Mouse (Mus musculus) embryonic fibroblast, embryonic 13.5 days (primary cell): ENCODE data around the gene Spag17. TPM values are rescaled to one million over a fixed set of nuclear protein-coding genes. Genes with fewer than 3 reads are reported as not detected.
A peak's percentile ranks its signal among the peaks of the same experiment; 100 is the strongest.

Experiments
- H3K27ac ChIP-seq: 2 replicates; pipeline ENCODE4 v1.5.1; 2012; ENCODE audit warnings: low read length, control low read depth, inconsistent platforms; ENCODE audit not compliant: insufficient read depth
- H3K4me1 ChIP-seq: 2 replicates; pipeline ENCODE4 v1.6.1; 2011; ENCODE audit warnings: low read length; ENCODE audit not compliant: control insufficient read depth, insufficient read depth
- H3K4me3 ChIP-seq: 2 replicates; pipeline ENCODE4 v1.5.1; 2011; ENCODE audit warnings: mild to moderate bottlenecking, control low read depth, low read length; ENCODE audit not compliant: insufficient read depth
- CTCF ChIP-seq: IDR thresholded peaks from 2 replicates; pipeline ENCODE4 v1.5.1; 2011; ENCODE audit warnings: mild to moderate bottlenecking, control low read depth, low read length, moderate library complexity, borderline replicate concordance; ENCODE audit not compliant: insufficient read depth
- POLR2A ChIP-seq: IDR thresholded peaks from 2 replicates; pipeline ENCODE4 v1.6.1; 2011; ENCODE audit warnings: low read depth, mild to moderate bottlenecking, control low read depth, low read length, moderate library complexity
- polyA plus RNA-seq: library from polyadenylated mRNA; stranded (reverse); fragments of >200 nt; gene quantifications from 2 replicates; pipeline ENCODE4 v1.2.4, GENCODE M21; 2011; ENCODE audit warnings: low read depth; ENCODE audit not compliant: missing spikeins, insufficient read length

Gene Spag17
- polyA plus RNA-seq, 1 experiment = not detected

DNA sequence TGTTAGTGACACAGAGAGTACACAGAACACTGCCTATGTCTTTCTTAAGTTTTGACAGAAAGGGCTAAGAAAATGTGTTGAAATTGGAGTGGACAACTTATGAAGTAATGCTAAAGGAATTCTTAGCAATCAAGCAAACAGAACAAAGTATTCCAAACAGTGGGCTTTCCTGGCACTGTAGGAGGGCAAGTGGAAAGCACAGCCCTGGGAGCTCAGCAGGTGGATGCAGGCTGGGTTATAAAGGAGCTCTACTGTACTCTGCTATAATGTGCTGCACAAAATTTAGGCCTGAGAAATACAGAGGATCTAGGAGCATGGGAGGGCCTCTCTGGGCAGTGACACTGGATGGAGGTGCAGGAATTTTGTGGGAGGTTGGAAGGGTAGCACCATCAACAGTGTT lies 71.3 kb downstream of the Spag17 start:
- no peak overlapping the region for H3K4me3 ChIP-seq
- TF ChIP-seq POLR2A (no peak), CTCF (no peak)
- H3K27ac ChIP-seq = no peak overlapping the region
- H3K4me1 ChIP-seq = 0 out of 2 replicates have a peak, but pooled peaks cover 6% of the 10 kb centered on the region

DNA sequence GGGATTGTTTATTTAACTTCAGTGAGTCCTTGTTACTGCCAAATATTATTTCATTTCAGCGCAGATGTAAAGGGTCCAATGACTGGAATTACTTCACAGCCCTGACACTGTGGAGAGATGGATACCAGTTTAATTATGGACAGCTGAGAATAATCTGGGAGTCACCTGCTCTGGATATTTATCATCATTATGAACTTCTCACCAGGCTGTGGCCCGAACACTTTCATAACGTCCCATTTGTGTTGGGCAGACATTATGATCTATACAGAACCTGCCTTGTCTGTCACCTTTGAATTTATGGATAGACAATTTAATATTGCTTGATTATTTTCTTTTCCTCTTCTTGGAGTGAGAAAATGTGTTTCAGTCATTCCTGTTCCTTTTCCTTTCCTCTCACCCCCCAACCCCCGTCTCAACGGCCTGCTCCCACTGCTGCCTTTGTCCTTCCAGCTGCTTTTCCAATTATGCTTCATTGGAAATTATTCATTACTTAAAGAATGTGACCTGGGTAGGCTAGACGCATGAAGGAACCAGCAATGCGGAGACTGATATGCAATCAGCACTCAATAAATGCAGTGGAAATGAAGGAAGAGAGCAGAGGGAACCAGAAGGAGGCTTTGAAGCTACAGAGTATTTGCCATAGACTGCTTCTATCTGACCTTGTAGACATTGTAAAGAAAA lies 74.7 kb downstream of the Spag17 start:
- TF ChIP-seq POLR2A (no peak), CTCF (no peak)
- 0 out of 2 replicates have a peak, but pooled peaks cover 6% of the 10 kb centered on the region for H3K4me1 ChIP-seq
- H3K27ac ChIP-seq = no peak overlapping the region
- no peak overlapping the region for H3K4me3 ChIP-seq

DNA sequence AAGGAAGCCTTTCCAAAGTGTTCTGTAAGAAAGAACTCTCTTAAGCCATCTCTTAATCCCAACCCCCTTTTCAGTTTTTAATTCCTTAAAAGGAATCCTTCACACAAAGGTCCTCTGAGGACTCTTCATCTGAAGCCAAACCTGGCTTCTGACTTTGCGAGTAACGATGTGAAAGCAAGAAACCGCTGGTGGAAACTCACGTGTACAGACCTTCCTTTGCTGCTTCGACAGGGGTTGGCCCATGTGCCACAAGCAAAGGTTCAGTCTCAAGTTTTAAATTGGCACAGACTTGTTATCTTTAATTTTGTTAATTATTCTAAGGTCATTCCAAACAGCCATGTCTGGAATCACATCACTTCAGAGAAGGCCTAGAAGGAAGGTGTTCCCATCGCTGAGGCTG lies 79.1 kb downstream of the Spag17 start:
- H3K27ac ChIP-seq = no peak overlapping the region
- H3K4me3 ChIP-seq = no peak overlapping the region
- H3K4me1 ChIP-seq = peaks cover 6% of the 10 kb centered on the region; the same call in 1 of the 2 replicates
- TF ChIP-seq CTCF (no peak), POLR2A (no peak)

DNA sequence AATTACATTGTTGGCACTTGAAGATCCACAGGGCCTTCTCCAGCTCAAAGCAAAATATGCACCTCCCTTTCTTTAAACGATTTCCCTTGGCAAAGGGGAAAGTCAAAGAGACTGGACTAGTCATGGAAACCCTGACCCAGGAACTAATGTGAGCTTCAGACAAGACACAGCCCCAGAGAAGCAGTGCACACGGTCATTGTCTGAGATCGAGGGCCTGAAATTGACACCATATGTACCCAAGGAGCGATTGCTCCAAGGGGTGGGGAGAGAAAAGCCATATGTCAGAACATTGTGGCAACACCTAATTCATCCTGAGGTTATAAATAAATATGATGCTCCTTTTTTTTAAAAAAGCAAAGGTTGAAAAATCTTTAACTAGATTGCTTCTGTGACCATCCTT lies 80.7 kb downstream of the Spag17 start:
- peaks cover 5% of the 10 kb centered on the region for H3K4me1 ChIP-seq
- H3K27ac ChIP-seq = 0 out of 2 replicates have a peak overlapping the region, but pooled peaks have one; percentile 11
- TF ChIP-seq CTCF (no peak), POLR2A (no peak)
- H3K4me3 ChIP-seq = no peak overlapping the region

- H3K27ac ChIP-seq = no peak overlapping the region
- TF ChIP-seq POLR2A = no peak
- no peak for TF ChIP-seq CTCF
- no peak overlapping the region for H3K4me3 ChIP-seq
- H3K4me1 ChIP-seq = peaks cover 8% of the 10 kb centered on the region
Measured at GRCm38 (mm10) chr3:99966285-99966684, 81.1 kb downstream of the Spag17 start.

GRCm38 (mm10) chr3:99970766-99971165 lies 85.6 kb downstream of the Spag17 start:
- no peak for TF ChIP-seq POLR2A
- no peak for TF ChIP-seq CTCF
- Histone ChIP-seq H3K4me3 (no peak overlapping the region), H3K27ac (no peak overlapping the region), H3K4me1 (peaks cover 9% of the 10 kb centered on the region)

GRCm38 (mm10) chr3:99981046-99981445 lies 95.8 kb downstream of the Spag17 start:
- TF ChIP-seq POLR2A (no peak), CTCF (no peak)
- Histone ChIP-seq H3K4me3 (no peak overlapping the region), H3K27ac (no peak overlapping the region), H3K4me1 (no peaks in the 10 kb centered on the region)

- TF ChIP-seq CTCF = no peak
- TF ChIP-seq POLR2A = no peak
- H3K4me1 ChIP-seq = no peaks in the 10 kb centered on the region
- H3K27ac ChIP-seq = no peak overlapping the region
- H3K4me3 ChIP-seq = no peak overlapping the region
Measured at GRCm38 (mm10) chr3:100004676-100005075, 119.5 kb downstream of the Spag17 start.

- TF ChIP-seq POLR2A (no peak), CTCF (no peak)
- H3K4me1 ChIP-seq = no peaks in the 10 kb centered on the region
- no peak overlapping the region for H3K27ac ChIP-seq
- no peak overlapping the region for H3K4me3 ChIP-seq
Measured at GRCm38 (mm10) chr3:100009807-100010206, 124.6 kb downstream of the Spag17 start.

GRCm38 (mm10) chr3:100014110-100014509 lies 128.9 kb downstream of the Spag17 start:
- Histone ChIP-seq H3K4me1 (no peaks in the 10 kb centered on the region), H3K4me3 (no peak overlapping the region), H3K27ac (no peak overlapping the region)
- TF ChIP-seq POLR2A (no peak), CTCF (no peak)
